Mouse (Mus musculus) brain, embryonic 14.5 days (tissue): Measurements from ENCODE around the gene Trim10.

Experiments
- CTCF ChIP-seq: fragments of 200-500 bp; IDR thresholded peaks from 2 replicates; pipeline ENCODE4 v1.5.1; 2012; ENCODE audit warnings: inconsistent platforms, mild to moderate bottlenecking, moderate library complexity, borderline replicate concordance; ENCODE audit not compliant: insufficient read depth, insufficient read length; ENCODE audit errors: extremely low read depth
- POLR2A ChIP-seq: fragments of 200-500 bp; IDR thresholded peaks from 2 replicates; pipeline ENCODE4 v1.6.1; 2012; ENCODE audit warnings: mild to moderate bottlenecking, inconsistent platforms, borderline replicate concordance; ENCODE audit not compliant: poor library complexity, insufficient read depth, insufficient read length, severe bottlenecking; ENCODE audit errors: extremely low read depth

DNA sequence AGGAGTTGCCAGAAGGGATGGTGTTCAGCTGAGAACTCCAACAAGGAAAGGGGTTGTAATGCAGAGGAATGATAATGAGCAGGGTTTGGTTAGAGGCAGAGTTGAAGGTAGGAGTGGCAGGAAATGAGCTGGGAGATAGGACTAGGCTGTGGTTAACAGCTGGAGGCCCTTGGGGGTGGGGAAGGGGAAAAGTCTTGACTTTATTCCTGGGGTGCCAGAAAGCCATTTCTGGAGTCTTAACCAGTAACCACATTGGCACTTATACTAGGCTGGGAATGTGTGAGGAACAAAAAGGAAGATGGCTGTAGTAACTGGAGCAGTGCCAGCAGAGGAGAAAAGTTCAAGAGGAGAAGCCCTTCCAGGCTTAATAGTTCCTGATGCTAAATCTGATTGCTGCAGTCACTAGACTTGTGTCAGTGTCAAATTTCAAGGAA is 25.1 kb upstream of the Trim10 start:
- TF ChIP-seq CTCF, result no peak
- no peak for TF ChIP-seq POLR2A
